Mouse (Mus musculus) hindlimb bud, embryonic 11.5 days (tissue): ENCODE measurements around the gene Ace3.

Experiments used
- DNase-seq: peaks from one replicate; pipeline ENCODE4 v3.0.0-alpha.2; 2012; ENCODE audit warnings: low read depth, low spot score; ENCODE audit errors: extremely low spot score

Ace3 gene

GRCm38 (mm10) chr11:105994375-105994774 is at the start of gene Ace3:
Ace3 (plus strand) TSS chr11:105994675.
- no peak for DNase-seq

- no peak for DNase-seq
Measured at GRCm38 (mm10) chr11:105944770-105945672, 49.5 kb upstream of the Ace3 start.

GRCm38 (mm10) chr11:105946694-105947154 is 47.8 kb upstream of the Ace3 start:
- no peak for DNase-seq

GRCm38 (mm10) chr11:105948255-105948654 is 46.2 kb upstream of the Ace3 start:
- DNase-seq, result no peak

GRCm38 (mm10) chr11:105950519-105950918 is 44.0 kb upstream of the Ace3 start:
- no peak for DNase-seq

GRCm38 (mm10) chr11:105951601-105952044 is 42.9 kb upstream of the Ace3 start:
- DNase-seq, result no peak

- DNase-seq, result no peak
Measured at GRCm38 (mm10) chr11:105952111-105952510, 42.4 kb upstream of the Ace3 start.

GRCm38 (mm10) chr11:105952911-105953386 is 41.5 kb upstream of the Ace3 start, which contains the start of gene Cyb561:
Cyb561 (minus strand) TSS chr11:105953336.
- no peak for DNase-seq

- DNase-seq, result no peak
Measured at GRCm38 (mm10) chr11:105953402-105953801, 41.1 kb upstream of the Ace3 start.

- DNase-seq, result no peak
Measured at GRCm38 (mm10) chr11:105955815-105956430, 38.6 kb upstream of the Ace3 start.

- DNase-seq, result no peak
Measured at GRCm38 (mm10) chr11:105957501-105957900, 37.0 kb upstream of the Ace3 start.

- DNase-seq, result no peak
Measured at GRCm38 (mm10) chr11:105958566-105958965, 35.9 kb upstream of the Ace3 start.

- no peak for DNase-seq
Measured at GRCm38 (mm10) chr11:105959355-105959754, 35.1 kb upstream of the Ace3 start.

- DNase-seq, result no peak
Measured at GRCm38 (mm10) chr11:105964691-105965090, 29.8 kb upstream of the Ace3 start.

GRCm38 (mm10) chr11:105966288-105966687 is 28.2 kb upstream of the Ace3 start:
- no peak for DNase-seq

- no peak for DNase-seq
Measured at GRCm38 (mm10) chr11:105967741-105968574, 26.5 kb upstream of the Ace3 start, which contains the start of gene Ace. Ace (plus strand) TSS chr11:105967945.

- no peak for DNase-seq
Measured at GRCm38 (mm10) chr11:105968948-105969347, 25.5 kb upstream of the Ace3 start.

GRCm38 (mm10) chr11:105969516-105969915 is 25.0 kb upstream of the Ace3 start:
- DNase-seq, result no peak

GRCm38 (mm10) chr11:105974593-105974992 is 19.9 kb upstream of the Ace3 start:
- no peak for DNase-seq

- DNase-seq, result no peak
Measured at GRCm38 (mm10) chr11:105975050-105975449, 19.4 kb upstream of the Ace3 start.

- DNase-seq, result no peak
Measured at GRCm38 (mm10) chr11:105975636-105976035, 18.8 kb upstream of the Ace3 start.
